Mouse (Mus musculus) brain, adult 2 months (tissue): ENCODE measurements at regions not wholly inside any gene's neighbourhood (a gene's known extent, or its start where the extent isn't known, plus 50 kb on each side); places are given as distances from the start of the nearest gene placed in this dataset.

Source experiments
- DNase-seq: peaks from one replicate; pipeline ENCODE4 v3.0.0; 2011; ENCODE audit warnings: low read depth, low spot score

DNA sequence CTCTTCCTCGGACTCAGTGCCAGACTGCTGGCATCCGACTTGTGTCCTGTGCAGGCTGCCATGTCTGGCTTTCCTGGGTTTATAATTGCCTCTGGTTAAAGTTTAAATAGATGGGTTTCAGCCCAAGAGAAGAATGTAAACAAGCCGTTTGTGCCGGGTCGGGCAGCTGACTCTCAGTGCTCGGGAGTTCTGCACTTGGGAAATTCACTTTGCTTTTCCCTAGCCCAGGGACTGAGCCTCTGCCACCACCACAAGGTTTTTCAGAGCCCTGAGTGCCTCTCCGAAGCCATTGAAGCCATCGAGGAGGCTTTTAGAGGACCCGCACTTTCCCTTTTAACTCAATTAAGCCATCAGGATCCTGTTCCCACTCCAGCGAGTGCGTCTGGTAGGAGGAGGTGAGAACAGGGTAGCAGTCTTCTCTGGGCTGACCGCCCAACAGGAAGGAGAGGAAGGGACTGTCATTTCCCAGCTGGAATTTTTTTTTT lies 80.8 kb upstream of the Mkln1 start:
- DNase-seq = peak; percentile 59

- peak; percentile 56 for DNase-seq
Observed at GRCm38 (mm10) chr6:31318506-31318905, 80.0 kb upstream of the Mkln1 start.

- peak; percentile 41 for DNase-seq
Observed at GRCm38 (mm10) chr6:31319431-31319830, 79.1 kb upstream of the Mkln1 start.

GRCm38 (mm10) chr6:31320141-31320830 lies 78.2 kb upstream of the Mkln1 start:
- DNase-seq = no peak

DNA sequence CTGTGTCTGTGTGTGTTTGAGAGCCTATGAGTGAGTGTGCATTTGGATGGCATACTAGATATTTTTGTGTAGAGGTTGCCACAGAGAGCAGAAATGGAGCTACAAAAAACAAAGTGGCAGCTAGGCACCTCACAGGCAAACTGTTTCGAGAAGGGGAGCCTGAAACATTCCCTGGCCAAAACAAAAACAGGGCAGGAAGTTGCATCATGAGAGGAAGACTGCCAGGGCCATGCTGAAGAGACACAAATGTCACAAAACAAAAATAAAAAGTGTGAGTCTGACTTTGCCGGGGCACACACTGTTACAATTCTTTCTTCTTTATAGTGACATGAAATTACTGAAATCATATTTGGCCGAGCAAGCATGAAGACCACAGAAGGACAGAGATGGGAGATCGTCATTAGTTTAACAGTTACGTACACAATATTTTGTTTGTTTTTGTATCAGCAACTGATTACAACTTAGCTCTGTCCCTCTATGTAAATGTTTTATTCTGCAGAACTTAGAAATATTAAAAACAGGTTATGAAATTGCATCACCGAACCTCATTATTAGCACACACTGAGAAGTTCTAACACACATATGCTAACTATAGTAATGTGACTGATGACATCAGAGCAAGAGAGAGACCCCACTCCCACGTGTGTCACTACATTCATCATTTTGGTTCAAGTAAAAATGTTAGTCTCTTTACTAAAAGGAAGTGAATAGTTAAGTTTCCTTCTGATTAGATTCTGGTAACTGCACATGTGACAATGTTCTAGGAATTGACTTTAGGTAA lies 77.3 kb upstream of the Mkln1 start:
- no peak for DNase-seq

DNA sequence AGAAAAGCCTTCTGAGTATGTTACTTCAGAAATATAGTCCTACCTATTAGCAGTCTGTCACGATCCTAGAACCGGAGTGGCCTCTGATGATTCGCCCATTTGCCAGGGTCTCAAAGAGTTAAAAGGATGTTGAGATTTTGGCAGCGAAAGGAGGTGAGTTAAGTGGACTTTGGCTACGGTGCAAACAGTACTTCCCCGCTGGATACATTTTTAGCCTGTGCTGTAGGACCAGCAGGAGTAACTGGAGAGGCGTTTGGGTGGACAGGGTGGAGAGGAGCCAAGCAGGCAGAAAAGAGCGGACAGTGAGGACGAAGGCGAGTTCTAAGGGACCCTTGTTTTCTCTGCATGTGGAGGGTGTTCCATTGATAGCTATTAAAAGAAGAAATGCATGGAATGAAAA lies 76.6 kb upstream of the Mkln1 start:
- no peak for DNase-seq

- DNase-seq = no peak
Observed at GRCm38 (mm10) chr6:31323228-31324190, 75.0 kb upstream of the Mkln1 start.

- DNase-seq = peak; percentile 91
Observed at GRCm38 (mm10) chr6:31324717-31325116, 73.8 kb upstream of the Mkln1 start.

DNA sequence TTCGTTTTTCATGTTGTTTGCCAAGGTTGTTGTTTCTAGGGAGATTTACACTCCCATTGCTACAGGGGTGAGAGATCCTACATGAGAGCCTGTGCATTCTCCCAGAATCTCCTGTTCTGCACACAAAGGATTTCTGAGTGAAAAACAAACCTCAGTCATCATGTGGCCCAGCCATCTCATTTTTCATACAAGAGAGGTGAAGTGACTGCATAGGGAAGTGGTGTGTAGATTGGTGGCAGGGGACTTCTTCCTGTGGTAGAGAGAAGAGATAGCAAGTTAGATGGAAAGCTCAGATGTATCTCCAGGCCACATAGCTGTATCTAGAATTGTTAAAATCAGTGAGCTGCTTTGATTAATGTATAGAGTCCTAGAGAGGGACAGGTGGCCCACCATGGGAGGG lies 72.9 kb upstream of the Mkln1 start:
- no peak for DNase-seq

GRCm38 (mm10) chr6:31330327-31330726 lies 68.2 kb upstream of the Mkln1 start:
- no peak for DNase-seq

GRCm38 (mm10) chr6:31330868-31331267 lies 67.7 kb upstream of the Mkln1 start:
- DNase-seq = no peak

GRCm38 (mm10) chr6:31332254-31332653 lies 66.3 kb upstream of the Mkln1 start:
- peak; percentile 88 for DNase-seq

- no peak for DNase-seq
Observed at GRCm38 (mm10) chr6:31332714-31333113, 65.8 kb upstream of the Mkln1 start.

DNA sequence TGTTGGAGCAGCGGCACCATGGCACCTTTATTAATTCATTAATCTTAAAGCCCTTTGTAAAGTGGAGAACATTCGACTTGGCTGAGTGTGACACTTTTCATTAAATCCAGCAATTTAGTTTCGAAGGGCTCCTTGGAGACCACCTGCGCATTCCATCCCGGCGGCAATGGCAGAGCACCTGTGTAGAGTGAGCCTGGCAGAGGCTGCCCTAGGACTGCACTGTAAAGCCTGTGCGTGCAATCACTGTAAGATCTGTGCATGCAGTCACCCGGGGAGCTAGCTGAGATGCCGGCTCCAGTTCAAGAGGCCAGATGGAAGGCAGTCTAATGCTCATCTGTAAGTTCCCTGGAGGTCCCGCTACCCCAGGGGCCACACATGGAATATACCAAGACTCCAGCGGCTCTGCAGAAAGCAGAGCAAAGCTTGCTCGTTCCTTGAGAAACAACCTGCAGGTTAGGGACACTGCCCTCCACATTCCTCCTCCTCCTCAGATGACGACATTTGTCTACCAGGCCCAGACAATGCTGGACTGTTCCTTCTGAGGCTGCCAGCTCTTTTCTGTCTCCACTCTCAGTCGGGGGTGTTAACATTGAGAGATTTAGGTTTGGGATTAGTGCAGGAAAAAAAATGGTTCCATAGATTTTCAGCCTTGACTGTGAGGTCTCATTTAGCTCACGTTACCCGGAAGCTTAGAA lies 65.2 kb upstream of the Mkln1 start:
- DNase-seq = no peak

DNA sequence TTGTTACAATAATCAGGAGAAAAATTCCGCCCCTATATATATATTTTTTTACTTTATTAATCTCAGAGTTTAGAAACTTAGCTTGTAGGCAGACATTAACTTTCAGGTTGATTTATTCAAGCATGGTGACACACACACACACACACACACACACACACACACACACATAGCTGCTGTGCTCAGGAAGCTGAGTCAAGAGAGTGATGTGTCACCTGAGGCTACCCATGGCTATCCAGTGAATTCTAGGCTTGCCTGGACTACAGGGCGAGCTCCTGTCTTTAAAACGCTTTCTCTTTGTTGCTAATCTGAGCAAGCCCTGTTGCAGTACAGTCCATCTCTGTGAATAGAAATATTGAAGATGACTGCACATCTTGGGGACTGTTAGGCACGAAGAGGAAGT lies 64.4 kb upstream of the Mkln1 start:
- no peak for DNase-seq

DNA sequence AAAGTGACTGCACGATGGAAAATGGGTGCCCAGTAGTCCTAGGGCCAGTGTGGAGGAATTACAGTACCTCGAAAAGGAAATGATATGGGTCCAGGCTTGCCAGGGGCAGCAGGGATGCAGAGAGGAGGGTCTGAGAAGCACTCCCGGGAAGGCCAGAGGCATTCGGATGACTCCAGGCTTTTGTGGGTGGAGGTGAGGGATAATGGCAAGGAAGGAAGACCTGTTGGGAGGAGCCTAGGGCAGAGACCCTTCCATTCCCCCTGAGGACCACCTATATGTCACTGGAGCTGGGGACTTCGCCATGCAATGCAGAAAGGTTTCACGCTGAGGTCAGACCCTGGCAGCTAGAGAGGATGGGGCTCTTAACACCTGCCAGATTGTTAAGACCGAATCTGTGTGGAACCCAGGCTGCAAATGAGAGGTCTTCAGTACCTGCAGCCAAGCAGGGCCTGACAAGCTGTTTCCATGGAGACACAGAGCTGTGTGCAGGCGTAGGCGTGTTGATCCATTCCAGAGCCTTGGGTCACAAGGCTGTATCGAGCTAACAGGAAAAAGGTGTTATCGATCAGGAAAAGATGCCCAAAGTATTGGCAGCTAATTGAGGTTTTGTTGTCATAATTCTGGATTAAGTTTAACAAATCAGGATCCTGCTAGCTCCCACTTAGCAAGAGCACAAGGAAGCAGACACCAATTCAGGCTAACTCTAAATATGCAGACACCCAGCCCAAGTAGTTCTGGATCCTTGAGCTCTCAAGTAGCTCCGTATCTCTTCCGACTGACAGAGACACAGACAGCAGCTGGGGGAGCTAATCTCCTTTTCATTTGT lies 59.2 kb upstream of the Mkln1 start:
- DNase-seq = peak; percentile 83

GRCm38 (mm10) chr6:31339948-31340250 lies 58.6 kb upstream of the Mkln1 start:
- peak; percentile 75 for DNase-seq

DNA sequence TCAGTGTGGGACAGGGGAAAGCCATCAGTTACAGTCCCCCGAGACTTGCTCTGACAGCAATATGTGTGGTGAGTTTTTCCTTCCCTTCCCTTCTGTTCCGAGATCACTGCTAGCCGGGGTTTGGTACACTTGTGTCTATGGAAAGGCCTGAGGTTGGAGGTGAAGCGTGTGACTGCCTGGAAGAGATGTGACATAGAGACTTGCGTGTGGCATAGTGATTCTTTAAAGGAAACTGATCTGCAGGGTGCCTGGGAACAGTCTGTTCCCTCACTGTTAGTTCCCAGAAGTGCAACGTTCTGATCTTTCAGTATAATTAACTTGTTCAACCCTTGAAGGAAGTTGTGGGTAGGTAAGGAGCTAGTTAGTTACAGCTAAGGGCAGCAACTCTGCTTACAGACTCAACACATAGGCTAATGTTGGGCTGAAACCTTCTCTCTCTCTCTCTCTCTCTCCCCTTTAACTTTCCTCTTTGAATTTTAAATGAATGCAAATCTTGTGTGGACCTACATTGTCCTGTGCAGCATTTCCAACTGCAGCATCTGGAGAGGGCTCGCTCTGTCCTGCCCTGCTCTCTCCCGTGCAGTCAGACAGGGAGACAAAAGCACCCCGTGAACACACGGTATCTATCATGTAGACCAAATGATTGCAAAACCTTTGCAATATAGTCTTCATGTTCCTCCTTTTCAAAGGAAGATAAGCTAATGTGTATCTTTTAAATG lies 53.0 kb upstream of the Mkln1 start:
- DNase-seq = no peak

- no peak for DNase-seq
Observed at GRCm38 (mm10) chr6:31348333-31348732, 50.2 kb upstream of the Mkln1 start.
